Mouse (Mus musculus): ENCODE measurements around the gene Sec14l1. TPM values are rescaled to one million over a fixed set of nuclear protein-coding genes. Genes with fewer than 3 reads are reported as not detected.

Sec14l1 gene
- polyA plus RNA-seq, 1 experiment, result 49.1 TPM

- no peak for DNase-seq
- no peaks in the 10 kb centered on the region for H3K4me1 ChIP-seq (ENCODE audit: control insufficient read depth, insufficient read depth, low read length)
- WGBS, result 87% methylated on average over 9 of the region's 9 CpGs
- H3K4me3 ChIP-seq (ENCODE audit: insufficient read depth, low read depth, low read length), result no peak overlapping the region
- H3K27ac ChIP-seq (ENCODE audit: insufficient read depth, low read depth, low read length), result no peak overlapping the region
- H3K27me3 ChIP-seq (replicated peaks; ENCODE audit: control insufficient read depth, insufficient read depth, low read length), result no peaks in the 10 kb centered on the region
- TF ChIP-seq POLR2A (IDR thresholded peaks at IDR 0.05; ENCODE audit: low read depth, low read length) (no peak), CTCF (conservative IDR thresholded peaks at IDR 0.05; ENCODE audit: insufficient read depth, insufficient read length, low read depth, low read length) (no peak)
- H3K36me3 ChIP-seq (ENCODE audit: control insufficient read depth, insufficient read depth, low read length), result no peaks in the 10 kb centered on the region
Measured at GRCm38 (mm10) chr11:117163098-117163497, 48.1 kb downstream of the Sec14l1 start.

DNA sequence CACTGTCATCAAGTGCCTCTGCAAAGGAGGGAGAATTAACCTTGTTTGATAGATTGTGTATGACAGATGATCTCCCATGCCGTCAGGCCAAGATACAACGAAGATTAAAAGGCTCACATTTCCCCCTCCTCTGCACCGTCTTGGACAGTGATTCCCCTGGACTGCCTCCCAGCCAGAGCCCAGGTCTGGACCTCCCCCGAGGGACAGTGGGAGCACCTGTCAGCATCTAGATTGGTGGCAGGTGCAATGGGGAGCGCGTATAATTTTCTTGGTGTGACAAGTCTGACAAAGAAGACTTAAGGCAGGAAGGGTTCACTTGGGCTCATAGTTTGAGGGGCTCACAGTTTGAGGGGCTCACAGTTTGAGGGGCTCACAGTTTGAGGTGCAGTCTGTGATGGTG lies 48.8 kb downstream of the Sec14l1 start:
- Histone ChIP-seq H3K4me3 (ENCODE audit: insufficient read depth, low read depth, low read length) (no peak overlapping the region), H3K4me1 (ENCODE audit: control insufficient read depth, insufficient read depth, low read length) (no peaks in the 10 kb centered on the region), H3K27ac (ENCODE audit: insufficient read depth, low read depth, low read length) (no peak overlapping the region), H3K36me3 (ENCODE audit: control insufficient read depth, insufficient read depth, low read length) (no peaks in the 10 kb centered on the region), H3K27me3 (replicated peaks; ENCODE audit: control insufficient read depth, insufficient read depth, low read length) (no peaks in the 10 kb centered on the region)
- WGBS, result 72% methylated on average over 6 of the region's 6 CpGs
- TF ChIP-seq POLR2A (IDR thresholded peaks at IDR 0.05; ENCODE audit: low read depth, low read length) (no peak), CTCF (conservative IDR thresholded peaks at IDR 0.05; ENCODE audit: insufficient read depth, insufficient read length, low read depth, low read length) (no peak)
- no peak for DNase-seq

- Histone ChIP-seq H3K27ac (ENCODE audit: insufficient read depth, low read depth, low read length) (no peak overlapping the region), H3K4me1 (ENCODE audit: control insufficient read depth, insufficient read depth, low read length) (no peaks in the 10 kb centered on the region), H3K36me3 (ENCODE audit: control insufficient read depth, insufficient read depth, low read length) (no peaks in the 10 kb centered on the region), H3K27me3 (replicated peaks; ENCODE audit: control insufficient read depth, insufficient read depth, low read length) (no peaks in the 10 kb centered on the region), H3K4me3 (ENCODE audit: insufficient read depth, low read depth, low read length) (no peak overlapping the region)
- no peak for TF ChIP-seq CTCF (conservative IDR thresholded peaks at IDR 0.05; ENCODE audit: insufficient read depth, insufficient read length, low read depth, low read length)
- TF ChIP-seq POLR2A (IDR thresholded peaks at IDR 0.05; ENCODE audit: low read depth, low read length), result no peak
- 79% methylated on average over 20 of the region's 20 CpGs for WGBS
- DNase-seq, result no peak
Measured at GRCm38 (mm10) chr11:117168278-117169087, 53.5 kb downstream of the Sec14l1 start.

- DNase-seq, result no peak
- no peaks in the 10 kb centered on the region for H3K27me3 ChIP-seq (replicated peaks; ENCODE audit: control insufficient read depth, insufficient read depth, low read length)
- 87% methylated on average over 11 of the region's 11 CpGs for whole genome bisulfite sequencing
Measured at GRCm38 (mm10) chr11:117169088-117169635, 54.2 kb downstream of the Sec14l1 start.

DNA sequence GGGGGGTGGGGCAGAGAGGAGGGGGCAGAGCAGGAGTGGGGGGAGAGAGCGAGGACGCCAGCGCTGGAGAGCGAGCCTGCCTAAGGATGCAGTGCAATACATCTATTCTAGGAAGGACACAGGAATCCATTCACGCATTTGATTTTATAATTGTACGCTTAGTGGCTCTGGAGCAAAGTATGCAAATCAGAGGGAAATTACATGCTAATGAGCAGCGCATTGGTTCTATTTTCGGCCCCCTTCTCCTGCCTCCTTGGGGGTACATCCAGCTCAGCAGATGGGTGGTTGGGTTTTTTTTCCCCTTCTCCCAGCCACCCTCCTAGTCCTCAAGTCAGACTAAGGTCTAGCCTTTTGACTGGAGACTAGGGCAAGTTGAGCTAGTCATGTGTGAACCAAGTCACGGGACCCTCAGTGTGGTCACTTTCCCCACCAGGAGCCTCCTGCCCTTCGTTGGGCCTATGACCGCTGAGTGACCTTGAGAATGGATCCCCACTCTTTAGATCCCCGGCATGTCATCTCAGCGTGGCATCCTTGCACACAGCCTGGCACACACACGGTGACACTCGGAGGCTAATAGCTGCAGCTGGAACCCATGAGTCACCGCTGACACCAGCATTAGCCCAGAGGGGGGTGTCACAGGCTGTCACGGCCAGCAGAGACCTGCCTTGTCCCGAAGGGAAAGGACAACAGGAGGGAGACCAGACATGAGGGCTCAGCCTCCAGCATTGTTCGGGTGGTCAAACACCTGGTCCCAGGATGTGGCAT lies 55.0 kb downstream of the Sec14l1 start:
- DNase-seq, result no peak
- Histone ChIP-seq H3K36me3 (ENCODE audit: control insufficient read depth, insufficient read depth, low read length) (no peaks in the 10 kb centered on the region), H3K4me1 (ENCODE audit: control insufficient read depth, insufficient read depth, low read length) (no peaks in the 10 kb centered on the region), H3K27me3 (replicated peaks; ENCODE audit: control insufficient read depth, insufficient read depth, low read length) (no peaks in the 10 kb centered on the region), H3K4me3 (ENCODE audit: insufficient read depth, low read depth, low read length) (no peak overlapping the region), H3K27ac (ENCODE audit: insufficient read depth, low read depth, low read length) (no peak overlapping the region)
- WGBS, result 93% methylated on average over 19 of the region's 19 CpGs
- TF ChIP-seq CTCF (conservative IDR thresholded peaks at IDR 0.05; ENCODE audit: insufficient read depth, insufficient read length, low read depth, low read length) (no peak), POLR2A (IDR thresholded peaks at IDR 0.05; ENCODE audit: low read depth, low read length) (no peak)

More at GRCm38 (mm10) chr11:117169088-117169635, 54.2 kb downstream of the Sec14l1 start:
- TF ChIP-seq CTCF (conservative IDR thresholded peaks at IDR 0.05; ENCODE audit: insufficient read depth, insufficient read length, low read depth, low read length) (no peak), POLR2A (IDR thresholded peaks at IDR 0.05; ENCODE audit: low read depth, low read length) (no peak)
- Histone ChIP-seq H3K36me3 (ENCODE audit: control insufficient read depth, insufficient read depth, low read length) (no peaks in the 10 kb centered on the region), H3K4me3 (ENCODE audit: insufficient read depth, low read depth, low read length) (no peak overlapping the region), H3K4me1 (ENCODE audit: control insufficient read depth, insufficient read depth, low read length) (no peaks in the 10 kb centered on the region), H3K27ac (ENCODE audit: insufficient read depth, low read depth, low read length) (no peak overlapping the region)

- Histone ChIP-seq H3K27me3 (replicated peaks; ENCODE audit: control insufficient read depth, insufficient read depth, low read length) (no peaks in the 10 kb centered on the region), H3K36me3 (ENCODE audit: control insufficient read depth, insufficient read depth, low read length) (no peaks in the 10 kb centered on the region), H3K4me3 (ENCODE audit: insufficient read depth, low read depth, low read length) (peak overlapping the region; percentile 8; the same call in 1 of the 2 replicates), H3K27ac (ENCODE audit: insufficient read depth, low read depth, low read length) (peak overlapping the region; percentile 2; the same call in 1 of the 2 replicates), H3K4me1 (ENCODE audit: control insufficient read depth, insufficient read depth, low read length) (no peaks in the 10 kb centered on the region)
- DNase-seq, result peak; percentile 30
- TF ChIP-seq CTCF (conservative IDR thresholded peaks at IDR 0.05; ENCODE audit: insufficient read depth, insufficient read length, low read depth, low read length) (no peak), POLR2A (IDR thresholded peaks at IDR 0.05; ENCODE audit: low read depth, low read length) (no peak)
- WGBS, result 34% methylated on average over 18 of the region's 18 CpGs
Measured at GRCm38 (mm10) chr11:117174098-117174892, 59.3 kb downstream of the Sec14l1 start.

All from kidney, adult 2 months (tissue).